Mouse (Mus musculus) B cell, adult 67 days (primary cell): ENCODE results near the gene Ndufaf2. TPM values are rescaled to one million over a fixed set of nuclear protein-coding genes. Genes with fewer than 3 reads are reported as not detected.

Experiments
- total RNA-seq, 2 experiments: library from RNA; stranded (reverse); gene quantifications; 4 replicates each; pipeline ENCODE4 v1.2.4; 2023

The Ndufaf2 gene
- total RNA-seq, result 1 to 10 TPM; 3.8 to 4.4 TPM

DNA sequence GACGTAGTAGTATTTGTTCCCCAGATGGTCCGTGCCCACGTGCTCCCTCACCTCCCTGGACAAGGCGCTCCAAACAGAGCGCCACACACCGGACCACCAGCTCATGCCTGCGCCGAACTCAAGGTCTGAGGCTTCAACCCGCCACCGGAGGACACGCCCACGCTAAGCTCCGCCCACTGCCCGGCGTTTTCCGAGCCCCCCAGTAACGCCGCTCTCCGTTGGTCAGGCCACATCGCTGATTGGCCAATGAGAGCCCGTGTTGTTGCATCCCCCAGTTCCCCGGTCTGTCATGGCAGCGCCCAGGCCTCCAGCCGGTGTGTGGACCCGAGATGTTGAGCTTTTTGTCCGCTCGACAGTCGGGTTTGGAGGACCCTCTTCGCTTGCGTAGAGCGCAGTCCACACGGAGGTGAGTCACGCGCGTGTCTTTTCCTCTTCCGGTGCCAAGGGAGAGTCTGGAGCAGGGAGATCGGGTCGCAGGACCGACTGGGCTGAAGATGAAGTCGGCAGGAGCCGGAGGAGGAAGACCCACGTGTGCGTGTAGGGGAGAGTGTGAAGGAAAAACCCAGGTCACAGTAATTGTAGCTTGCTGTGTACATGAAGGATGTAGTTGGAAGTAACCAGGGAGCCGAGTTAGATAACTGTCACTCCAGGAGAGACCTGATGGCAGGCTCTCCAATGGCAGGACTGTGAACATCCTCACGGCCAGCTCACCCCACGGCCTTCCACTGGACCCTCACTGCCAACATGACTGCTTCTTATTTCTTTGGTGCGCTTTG lies at the start of gene Ndufaf2, which contains the start of gene Ercc8:
TSS of gene Ndufaf2 (minus strand) at position 159 of the 776 bp plus-strand sequence.
TSS of gene Ercc8 (plus strand) at position 267 of the 776 bp plus-strand sequence.

GRCm38 (mm10) chr13:108044222-108044941 lies 114.0 kb downstream of the Ndufaf2 start, which contains the start of gene Smim15:
Smim15 (plus strand) TSS chr13:108044446.

Other genes with a start within 250 kb of the Ndufaf2 start
- gene Smim15, start 114.2 kb downstream of the Ndufaf2 start, total RNA-seq, result 10 to 100 TPM; 34.6 to 37.2 TPM
- gene Ercc8, start 108 bp upstream of the Ndufaf2 start, total RNA-seq, result 10 to 100 TPM; 16.6 to 18.3 TPM
- gene Elovl7, start 55.8 kb upstream of the Ndufaf2 start, total RNA-seq, result not detected
- gene Depdc1b, start 157.7 kb upstream of the Ndufaf2 start, total RNA-seq, result 1 to 10 TPM in 1 of 2 experiments, not detected in 1; 1.4 TPM